Mouse (Mus musculus) left cerebral cortex, adult 18-20 months (tissue): Measurements from ENCODE around the gene Lrrc30. TPM values are rescaled to one million over a fixed set of nuclear protein-coding genes. Genes with fewer than 3 reads are reported as not detected.

Experiments
- DNase-seq, 2 experiments: peaks; one replicate each; pipeline ENCODE4 v3.0.0; 2021 to 2022; ENCODE audit warnings: low spot score in 2 of 2, mixed read lengths in 1 of 2
- long read RNA-seq, 2 experiments: library from polyadenylated mRNA; stranded (forward); transcript quantifications; one replicate each; pipeline ENCODE4 v2.0.0; 2021
- total RNA-seq, 2 experiments: library from RNA; stranded (reverse); gene quantifications; 2 replicates each; pipeline ENCODE4 v1.2.3; 2021

Lrrc30 gene
- not detected for total RNA-seq
- long read RNA-seq, experiment 1 = 0 reads
- long read RNA-seq, experiment 2 = 0 reads

- DNase-seq = no peak
Observed at GRCm38 (mm10) chr17:67632676-67633339, at the start of gene Lrrc30. Gene Lrrc30, minus strand, starts transcription at chr17:67632723.

DNA sequence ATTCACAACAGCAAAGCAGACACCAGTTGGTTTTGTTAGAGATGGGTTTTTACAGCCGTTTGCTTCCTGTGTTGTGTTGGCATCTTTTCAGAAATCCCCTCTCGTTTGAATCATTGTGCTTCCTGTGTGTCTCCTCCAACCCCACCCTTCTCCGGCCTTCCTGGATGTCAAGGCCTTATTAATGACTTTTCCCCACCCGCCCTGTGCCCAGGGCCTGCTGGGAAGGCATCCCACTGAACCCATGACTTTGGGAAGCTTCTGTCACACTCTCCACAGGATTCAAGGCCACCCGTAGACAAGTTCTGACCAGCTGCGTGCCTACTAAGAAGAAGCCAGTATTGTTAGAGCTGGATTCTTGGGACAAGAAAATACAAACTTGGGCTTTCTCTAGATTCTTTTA is 48.6 kb upstream of the Lrrc30 start:
- no peak for DNase-seq

GRCm38 (mm10) chr17:67678576-67678975 is 46.1 kb upstream of the Lrrc30 start:
- DNase-seq = no peak

DNA sequence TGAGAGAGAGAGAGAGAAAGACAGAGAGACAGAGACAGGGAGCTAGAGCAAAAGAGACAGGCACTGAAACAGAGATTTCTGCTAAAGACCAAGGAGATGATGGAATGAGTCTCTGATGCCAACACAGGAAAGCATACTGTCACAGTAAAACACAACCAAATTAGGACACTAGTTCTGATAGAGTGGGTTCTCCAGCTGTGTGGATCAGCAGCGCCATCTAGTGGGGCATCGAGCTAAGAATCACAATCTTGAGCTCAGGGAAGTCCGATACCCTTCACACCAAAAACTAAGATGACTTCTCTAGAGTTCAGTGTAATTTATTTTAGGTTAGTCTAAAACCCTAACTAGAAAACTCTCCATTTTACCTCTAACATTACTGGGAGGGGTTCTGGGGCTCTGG is 35.5 kb upstream of the Lrrc30 start:
- peak; percentile 70 to 75 for DNase-seq

DNA sequence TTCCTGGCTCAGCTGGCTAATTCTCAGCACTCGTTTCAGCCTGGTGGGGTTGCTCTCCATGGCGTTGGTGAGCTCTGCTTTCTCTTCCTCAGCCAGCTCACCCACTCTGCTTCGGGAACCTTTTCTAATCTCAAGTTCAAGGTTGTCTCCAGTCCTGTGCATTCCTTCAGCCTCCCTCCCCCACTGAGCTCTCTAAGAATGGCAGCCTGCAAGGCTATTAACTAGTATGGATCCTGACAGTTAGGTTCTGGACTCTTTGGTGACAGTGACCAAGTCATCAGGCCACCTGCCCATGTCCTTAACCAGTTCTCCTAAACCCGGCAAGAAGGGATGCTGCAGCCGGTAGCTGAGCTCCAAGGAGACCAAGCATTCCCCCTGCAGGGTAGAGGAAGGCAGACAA is 34.5 kb upstream of the Lrrc30 start:
- DNase-seq = no peak

- DNase-seq = no peak
Observed at GRCm38 (mm10) chr17:67664299-67664698, 31.8 kb upstream of the Lrrc30 start.

GRCm38 (mm10) chr17:67651506-67651905 is 19.0 kb upstream of the Lrrc30 start:
- DNase-seq = peak; percentile 37 to 59

DNA sequence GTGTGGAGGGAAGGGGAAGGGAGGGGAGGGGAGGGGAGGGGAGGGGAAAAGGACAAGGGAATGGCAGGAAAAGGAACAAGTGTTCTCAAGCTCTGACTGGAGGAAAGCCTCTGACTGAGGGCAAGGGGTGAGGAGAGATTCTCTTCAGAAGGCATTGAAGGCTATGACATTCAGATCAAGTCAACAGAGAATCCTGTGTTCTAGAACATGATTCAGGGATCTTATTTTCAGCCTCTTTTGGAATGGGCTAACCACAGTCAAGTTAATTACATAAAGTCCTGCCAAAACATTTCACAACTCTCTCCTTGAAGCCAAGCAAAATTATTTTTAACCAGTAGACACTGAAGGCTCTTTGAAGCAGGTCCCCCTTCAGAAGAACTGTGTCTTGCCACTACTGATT is 9.1 kb upstream of the Lrrc30 start:
- DNase-seq = no peak

GRCm38 (mm10) chr17:67638119-67638810 is 5.7 kb upstream of the Lrrc30 start:
- DNase-seq = no peak

GRCm38 (mm10) chr17:67636951-67637350 is 4.4 kb upstream of the Lrrc30 start:
- no peak for DNase-seq

GRCm38 (mm10) chr17:67636304-67636703 is 3.8 kb upstream of the Lrrc30 start:
- DNase-seq = no peak

- DNase-seq = no peak
Observed at GRCm38 (mm10) chr17:67629746-67630145, 2.8 kb downstream of the Lrrc30 start.

DNA sequence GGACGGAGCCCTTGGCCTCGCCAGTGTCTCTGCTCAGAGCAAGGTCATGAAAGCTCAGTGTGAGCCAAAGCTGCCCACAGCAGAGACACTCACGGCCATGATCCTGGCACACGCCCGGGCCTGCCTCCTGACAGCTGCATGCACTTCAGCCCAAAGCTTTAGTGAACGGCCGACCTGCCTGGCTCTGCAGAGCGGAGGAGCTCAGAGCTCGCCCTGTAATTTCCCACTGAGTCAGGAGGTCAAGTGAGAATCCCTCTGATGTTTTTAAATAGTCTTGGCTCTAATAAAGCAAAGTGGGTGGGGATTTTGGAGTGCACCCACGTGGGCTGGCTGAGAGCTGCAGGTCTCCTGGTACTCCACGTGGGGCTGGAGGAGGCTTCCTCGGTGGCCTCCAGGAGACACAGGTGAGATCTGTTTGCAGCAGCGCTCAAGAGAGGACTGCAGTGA is 3.3 kb downstream of the Lrrc30 start:
- DNase-seq = no peak

DNA sequence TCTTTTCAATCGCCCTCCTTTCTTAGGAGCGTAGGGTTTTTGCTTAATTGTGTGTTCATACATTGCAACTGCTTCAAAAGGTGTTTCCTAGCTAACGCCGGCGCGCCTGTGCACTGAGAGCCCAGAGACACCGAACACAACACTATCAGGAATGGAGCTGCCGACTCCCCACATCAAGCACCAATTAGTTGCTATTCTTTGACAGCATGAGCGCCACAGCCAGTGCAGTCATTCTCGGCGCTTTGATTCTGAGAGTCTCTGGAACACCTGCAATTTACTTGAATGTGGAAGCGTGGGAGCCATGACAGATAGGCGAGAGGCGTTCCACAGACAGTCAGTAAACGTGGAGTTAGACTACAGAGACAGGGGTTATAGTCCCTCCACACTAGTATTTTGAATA is 4.0 kb downstream of the Lrrc30 start:
- no peak for DNase-seq

GRCm38 (mm10) chr17:67625431-67625830 is 7.1 kb downstream of the Lrrc30 start:
- DNase-seq = no peak

- DNase-seq = no peak
Observed at GRCm38 (mm10) chr17:67619001-67619400, 13.5 kb downstream of the Lrrc30 start.

DNA sequence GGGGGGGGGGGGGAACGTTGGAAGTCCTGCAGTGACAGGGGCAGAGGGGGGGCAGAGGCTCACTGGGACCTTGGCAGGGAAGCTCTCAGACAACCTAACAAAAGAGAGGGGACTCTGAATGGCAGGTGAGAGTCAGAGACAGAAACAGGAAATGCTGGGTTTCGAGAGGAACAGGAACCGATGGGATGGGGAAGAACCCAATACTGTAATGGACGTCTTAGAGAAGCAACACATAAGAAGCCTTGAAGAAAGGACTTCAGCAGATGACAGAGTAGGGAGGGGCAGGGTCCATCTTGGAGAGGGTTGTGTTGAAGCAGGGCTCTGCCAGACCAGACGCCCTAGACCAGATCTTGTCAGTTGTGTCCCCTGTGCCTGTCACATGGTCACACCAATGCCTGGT is 18.1 kb downstream of the Lrrc30 start:
- DNase-seq = no peak

- DNase-seq = no peak
Observed at GRCm38 (mm10) chr17:67612576-67612975, 19.9 kb downstream of the Lrrc30 start.

GRCm38 (mm10) chr17:67612151-67612550 is 20.4 kb downstream of the Lrrc30 start:
- DNase-seq = no peak

DNA sequence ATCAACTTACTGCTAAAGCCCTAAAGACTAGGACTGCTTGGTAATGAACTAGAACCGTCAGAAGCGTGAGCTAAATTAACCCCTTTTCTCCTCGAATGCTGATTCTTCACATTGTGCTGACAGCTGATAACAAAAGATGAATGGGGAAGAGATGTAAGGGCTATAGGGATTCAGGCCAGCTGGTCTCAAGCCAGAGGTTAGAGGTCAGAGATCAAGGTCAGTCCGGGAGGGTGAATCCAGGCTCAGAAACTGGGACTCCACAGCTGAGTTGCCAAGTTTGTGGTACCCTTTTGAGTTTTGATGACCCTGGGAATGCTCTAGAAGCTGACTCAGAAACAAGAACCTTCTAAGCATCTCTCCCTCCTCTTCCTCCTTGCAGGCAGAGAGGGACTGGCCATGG is 28.1 kb downstream of the Lrrc30 start:
- no peak for DNase-seq

DNA sequence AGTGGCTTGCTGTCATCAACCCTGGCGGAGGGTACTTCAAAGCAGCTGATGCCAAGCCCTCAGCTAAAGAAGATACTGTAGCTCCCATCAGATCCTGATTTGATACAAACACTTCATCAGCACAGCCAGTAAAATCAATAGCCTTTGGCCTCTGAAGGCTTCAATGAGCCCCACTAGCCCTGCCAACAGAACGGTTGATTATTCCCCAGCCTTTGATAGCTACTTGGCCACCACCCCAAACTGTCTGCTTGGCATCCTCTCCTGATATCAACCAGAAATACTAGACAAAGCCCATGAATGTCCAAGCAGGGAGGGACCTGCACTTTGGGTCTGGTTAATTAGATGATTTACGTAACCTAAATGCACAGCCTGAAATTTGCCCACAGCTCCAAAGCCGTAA is 30.0 kb downstream of the Lrrc30 start:
- no peak for DNase-seq

DNA sequence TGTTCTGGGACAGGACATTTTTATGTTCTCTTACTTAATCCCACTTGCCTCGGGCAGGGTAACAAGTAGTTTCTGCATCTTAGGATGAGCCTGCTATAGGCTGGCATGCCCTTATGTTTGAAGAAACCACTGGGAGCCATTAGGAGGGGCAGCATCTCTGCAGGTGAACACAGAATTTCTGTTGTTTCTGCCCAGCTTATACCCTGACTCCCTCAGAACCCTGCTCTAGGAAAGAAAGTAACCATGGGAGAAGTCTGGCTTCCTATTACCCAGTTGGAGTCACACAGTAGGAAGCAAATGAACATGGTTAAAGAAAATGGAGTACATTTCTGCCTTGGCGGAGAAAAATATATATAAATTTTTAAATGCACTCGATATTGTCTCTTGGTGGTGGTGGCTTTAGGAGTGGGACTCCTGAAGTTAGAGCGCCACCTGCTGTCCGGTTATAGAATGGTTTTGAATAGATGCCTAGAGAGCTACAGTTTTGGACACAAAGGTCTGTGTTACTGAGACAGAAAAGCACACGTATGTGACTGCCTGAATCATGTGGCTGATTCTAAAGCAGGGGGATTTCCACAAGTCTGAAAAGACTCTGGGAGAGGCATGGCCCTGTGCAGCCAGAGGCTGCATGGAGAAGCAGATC is 47.5 kb downstream of the Lrrc30 start:
- DNase-seq = peak; percentile 88 to 93
